Mouse (Mus musculus) liver, embryonic 12.5 days (tissue): ENCODE results near the gene Lrrc8d. TPM values are rescaled to one million over a fixed set of nuclear protein-coding genes. Genes with fewer than 3 reads are reported as not detected.
"Not testable (repeated sequence)": the region's sequence is repeated elsewhere in the genome, so short reads cannot be mapped to it uniquely, and the experiment has no call there.

ENCODE experiments used
- ATAC-seq: fragments of 200-750 bp; cut with Nextera tagmentation; 2 replicates; pipeline ENCODE4 v1.8.0; 2017; ENCODE audit warnings: moderate number of reproducible peaks, mild to moderate bottlenecking, moderate library complexity
- H3K27ac ChIP-seq: fragments of 300-500 bp; sonication (generic); 2 replicates; pipeline ENCODE4 v1.5.1; 2016; ENCODE audit warnings: mild to moderate bottlenecking
- H3K27me3 ChIP-seq: fragments of 300-500 bp; sonication (generic); replicated peaks from 2 replicates; pipeline ENCODE4 v1.6.1; 2016; ENCODE audit warnings: mild to moderate bottlenecking, moderate library complexity
- H3K36me3 ChIP-seq: fragments of 300-500 bp; sonication (generic); 2 replicates; pipeline ENCODE4 v1.6.1; 2016; ENCODE audit warnings: mild to moderate bottlenecking, moderate library complexity
- H3K4me1 ChIP-seq: fragments of 300-500 bp; sonication (generic); 2 replicates; pipeline ENCODE4 v1.6.1; 2016
- H3K4me2 ChIP-seq: fragments of 300-500 bp; sonication (generic); 2 replicates; pipeline ENCODE4 v1.6.1; 2016; ENCODE audit warnings: mild to moderate bottlenecking, moderate library complexity
- H3K4me3 ChIP-seq: fragments of 300-500 bp; sonication (generic); 2 replicates; pipeline ENCODE4 v1.5.1; 2016; ENCODE audit warnings: mild to moderate bottlenecking, moderate library complexity
- H3K9ac ChIP-seq: fragments of 300-500 bp; sonication (generic); 2 replicates; pipeline ENCODE4 v1.6.1; 2016; ENCODE audit warnings: mild to moderate bottlenecking, moderate library complexity
- H3K9me3 ChIP-seq: fragments of 300-500 bp; sonication (generic); replicated peaks from 2 replicates; pipeline ENCODE4 v1.6.1; 2016; ENCODE audit warnings: mild to moderate bottlenecking, moderate library complexity
- WGBS: fragments of 180-500 bp; shearing (Covaris S2); methylation state at CpG from one replicate; pipeline ENCODE4 v1.1.7; 2016; ENCODE audit not compliant: insufficient replicate concordance; 5-methylcytosine and 5-hydroxymethylcytosine counted together
- polyA plus RNA-seq: library from polyadenylated mRNA; unstranded; fragments of >200 nt; fragmentation: Nextera tagmentation; extraction: Ambion mirVana; gene quantifications from 2 replicates; pipeline ENCODE4 v1.2.1, GENCODE M21; 2016

The Lrrc8d gene
- polyA plus RNA-seq, 1 experiment from 2014 or later: 14.5 TPM

DNA sequence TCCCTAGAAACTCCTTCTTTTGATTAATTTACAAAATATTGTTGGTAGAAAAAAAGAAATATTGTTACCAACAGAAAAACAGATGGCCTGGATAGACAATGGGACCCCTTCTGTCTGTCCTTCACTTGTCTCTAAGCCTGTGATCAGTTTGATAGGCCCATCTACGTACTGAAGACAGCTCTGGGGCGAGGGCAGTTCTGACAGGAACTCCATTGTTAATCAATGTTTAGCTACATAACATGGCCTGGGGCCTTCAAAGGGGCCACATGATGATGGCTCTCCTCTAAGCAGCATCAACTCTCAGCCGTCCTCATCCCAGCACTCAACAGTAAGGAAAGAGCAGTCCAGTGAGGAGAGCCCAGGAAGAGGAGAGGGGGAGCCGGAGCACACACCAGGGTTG is 27.4 kb upstream of the Lrrc8d start:
- H3K4me3 ChIP-seq: no peak overlapping the region
- H3K4me2 ChIP-seq: no peak overlapping the region
- H3K4me1 ChIP-seq: no peaks in the 10 kb centered on the region
- H3K9me3 ChIP-seq: no peaks in the 10 kb centered on the region
- WGBS: 59% methylated on average over 4 of the region's 4 CpGs
- peaks cover 8% of the 10 kb centered on the region; the same call in 1 of the 2 replicates for H3K27me3 ChIP-seq
- no peaks in the 10 kb centered on the region for H3K36me3 ChIP-seq
- H3K9ac ChIP-seq: no peak overlapping the region
- H3K27ac ChIP-seq: no peak overlapping the region
- no peak for ATAC-seq

DNA sequence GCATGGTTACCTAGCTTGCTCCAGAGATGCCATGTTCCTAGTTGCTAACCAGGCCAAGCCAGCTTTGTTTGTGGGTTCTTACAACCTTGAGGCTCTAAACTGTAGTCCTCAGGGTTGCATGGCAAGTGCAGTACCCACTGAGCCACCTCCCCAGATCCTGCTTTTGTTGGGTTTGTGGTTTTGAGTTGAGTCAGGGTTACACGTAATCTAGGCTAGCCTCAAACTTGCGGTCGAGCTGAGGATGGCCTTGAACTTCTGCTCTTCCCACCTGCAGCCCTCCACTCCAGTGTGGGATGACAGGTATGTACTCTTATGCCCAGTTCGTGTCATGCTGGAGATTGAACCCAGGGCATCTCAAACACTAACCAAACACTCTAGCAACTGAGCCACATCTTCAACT is 24.3 kb upstream of the Lrrc8d start:
- no peak overlapping the region for H3K27ac ChIP-seq
- no peaks in the 10 kb centered on the region for H3K36me3 ChIP-seq
- no peak overlapping the region for H3K4me3 ChIP-seq
- H3K27me3 ChIP-seq: peaks cover 6% of the 10 kb centered on the region; the same call in 1 of the 2 replicates
- 44% methylated on average over 4 of the region's 4 CpGs for WGBS
- no peak for ATAC-seq
- H3K9me3 ChIP-seq: no peaks in the 10 kb centered on the region
- no peak overlapping the region for H3K9ac ChIP-seq
- H3K4me1 ChIP-seq: no peaks in the 10 kb centered on the region
- no peak overlapping the region for H3K4me2 ChIP-seq

- H3K4me3 ChIP-seq: no peak overlapping the region
- no peak overlapping the region for H3K4me2 ChIP-seq
- ATAC-seq: no peak
- H3K9me3 ChIP-seq: no peaks in the 10 kb centered on the region
- H3K36me3 ChIP-seq: no peaks in the 10 kb centered on the region
- H3K27ac ChIP-seq: no peak overlapping the region
- H3K4me1 ChIP-seq: no peaks in the 10 kb centered on the region
- H3K9ac ChIP-seq: no peak overlapping the region
- no peaks in the 10 kb centered on the region; the same call in 1 of the 2 replicates for H3K27me3 ChIP-seq
- 74% methylated on average over 2 of the region's 2 CpGs for WGBS
Observed at GRCm38 (mm10) chr5:105677071-105677470, 22.7 kb upstream of the Lrrc8d start.

DNA sequence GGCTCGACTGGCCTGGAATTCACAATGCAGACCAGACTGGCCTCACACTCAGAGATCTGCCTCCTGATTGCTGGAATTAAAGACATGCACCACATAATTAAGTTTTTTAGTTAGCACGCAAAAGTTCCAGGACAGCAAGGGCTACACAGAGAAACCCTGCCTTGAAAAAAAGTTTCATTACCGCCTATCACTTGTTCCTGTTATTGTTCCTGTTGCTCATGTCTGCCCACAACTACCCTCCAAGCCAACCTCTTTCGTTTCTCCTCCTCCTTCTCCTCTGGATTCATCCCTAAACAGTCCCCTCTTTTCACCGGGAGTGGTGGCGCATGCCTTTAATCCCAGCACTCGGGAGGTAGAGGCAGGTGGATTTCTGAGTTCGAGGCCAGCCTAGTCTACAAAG is 21.5 kb upstream of the Lrrc8d start:
- Histone ChIP-seq H3K4me3 (no peak overlapping the region), H3K27ac (no peak overlapping the region), H3K27me3 (no peaks in the 10 kb centered on the region), H3K4me1 (no peaks in the 10 kb centered on the region), H3K9me3 (no peaks in the 10 kb centered on the region), H3K36me3 (no peaks in the 10 kb centered on the region), H3K9ac (no peak overlapping the region), H3K4me2 (no peak overlapping the region)
- ATAC-seq: no peak
- WGBS: 73% methylated on average over 8 of the region's 8 CpGs

DNA sequence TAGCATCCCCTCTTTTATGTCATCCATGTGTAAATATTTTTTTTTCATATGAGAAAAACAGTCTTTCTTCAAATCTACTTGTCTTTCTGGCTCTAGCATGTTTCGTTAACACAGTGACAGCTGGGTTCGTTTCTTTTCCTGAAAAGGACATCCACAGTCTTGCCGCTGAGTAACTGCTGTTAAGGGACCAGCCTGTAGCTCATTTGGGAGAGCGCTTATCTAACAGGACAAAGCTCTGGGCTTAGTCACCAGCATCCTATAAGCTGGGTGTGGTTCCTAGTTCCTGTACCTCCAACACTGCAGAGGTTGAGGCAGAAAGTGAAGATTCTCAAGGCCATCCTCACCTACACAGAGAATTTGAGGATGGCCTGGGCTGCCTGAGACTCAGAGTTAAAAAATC is 20.5 kb upstream of the Lrrc8d start:
- WGBS: 28% methylated on average over 4 of the region's 4 CpGs
- Histone ChIP-seq H3K27ac (no peak overlapping the region), H3K9ac (no peak overlapping the region), H3K4me2 (no peak overlapping the region), H3K4me3 (no peak overlapping the region), H3K9me3 (no peaks in the 10 kb centered on the region), H3K27me3 (no peaks in the 10 kb centered on the region), H3K36me3 (no peaks in the 10 kb centered on the region), H3K4me1 (peaks cover 1% of the 10 kb centered on the region; the same call in 1 of the 2 replicates)
- ATAC-seq: no peak

- Histone ChIP-seq H3K36me3 (no peaks in the 10 kb centered on the region), H3K4me1 (peaks cover 8% of the 10 kb centered on the region), H3K4me3 (no peak overlapping the region), H3K27me3 (no peaks in the 10 kb centered on the region), H3K9me3 (no peaks in the 10 kb centered on the region), H3K9ac (no peak overlapping the region), H3K4me2 (no peak overlapping the region), H3K27ac (no peak overlapping the region)
- whole genome bisulfite sequencing: 71% methylated on average over 9 of the region's 9 CpGs
- ATAC-seq: no peak
Observed at GRCm38 (mm10) chr5:105679921-105680843, 19.6 kb upstream of the Lrrc8d start.

DNA sequence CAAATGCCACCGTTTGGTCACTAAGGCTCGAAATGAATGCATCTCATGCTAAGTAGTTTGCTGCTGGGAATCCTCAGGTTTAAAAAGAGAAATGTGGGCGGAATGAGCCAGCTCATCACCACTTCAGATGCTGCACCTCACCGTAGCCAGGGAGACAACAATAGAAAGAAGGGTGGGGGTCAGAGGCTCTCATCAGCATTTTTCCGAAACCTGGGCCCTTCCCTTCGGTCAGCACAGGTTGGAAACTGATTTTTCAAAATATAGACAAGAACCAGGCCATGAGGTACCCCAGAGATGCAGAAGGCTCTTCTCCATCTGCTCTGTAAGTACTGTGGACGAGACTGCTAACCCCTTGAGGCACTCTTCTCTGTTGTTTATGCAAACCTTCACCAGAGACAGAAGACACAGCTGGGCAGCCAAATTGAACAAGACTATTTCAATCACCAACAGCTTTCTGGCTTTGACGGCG is 17.6 kb upstream of the Lrrc8d start:
- H3K4me3 ChIP-seq: no peak overlapping the region
- no peaks in the 10 kb centered on the region for H3K36me3 ChIP-seq
- no peak overlapping the region for H3K4me2 ChIP-seq
- H3K27ac ChIP-seq: no peak overlapping the region
- H3K9me3 ChIP-seq: no peaks in the 10 kb centered on the region
- 67% methylated on average over 9 of the region's 9 CpGs for WGBS
- H3K4me1 ChIP-seq: peaks cover 12% of the 10 kb centered on the region
- no peaks in the 10 kb centered on the region for H3K27me3 ChIP-seq
- ATAC-seq: no peak
- H3K9ac ChIP-seq: no peak overlapping the region

GRCm38 (mm10) chr5:105683912-105684350 is 15.8 kb upstream of the Lrrc8d start:
- peak; percentile 59 for ATAC-seq
- Histone ChIP-seq H3K4me2 (no peak overlapping the region), H3K27me3 (no peaks in the 10 kb centered on the region), H3K27ac (no peak overlapping the region), H3K4me3 (no peak overlapping the region), H3K9ac (no peak overlapping the region), H3K36me3 (no peaks in the 10 kb centered on the region), H3K9me3 (no peaks in the 10 kb centered on the region), H3K4me1 (peaks cover 17% of the 10 kb centered on the region)
- 48% methylated on average over 4 of the region's 4 CpGs for WGBS

GRCm38 (mm10) chr5:105684861-105685600 is 14.7 kb upstream of the Lrrc8d start:
- Histone ChIP-seq H3K4me3 (no peak overlapping the region), H3K4me2 (no peak overlapping the region), H3K27me3 (no peaks in the 10 kb centered on the region), H3K27ac (no peak overlapping the region), H3K9ac (no peak overlapping the region), H3K36me3 (no peaks in the 10 kb centered on the region), H3K9me3 (no peaks in the 10 kb centered on the region), H3K4me1 (peaks cover 17% of the 10 kb centered on the region)
- 27% methylated on average over 14 of the region's 14 CpGs for WGBS
- no peak; the same call in 1 of the 2 replicates for ATAC-seq

- H3K4me1 ChIP-seq: peaks cover 19% of the 10 kb centered on the region
- not testable (repeated sequence) for H3K4me3 ChIP-seq, ATAC-seq, H3K9ac ChIP-seq, H3K36me3 ChIP-seq, H3K27ac ChIP-seq, H3K4me2 ChIP-seq, H3K27me3 ChIP-seq, H3K9me3 ChIP-seq
- WGBS: 58% methylated on average over 7 of the region's 7 CpGs
Observed at GRCm38 (mm10) chr5:105685780-105686305, 13.9 kb upstream of the Lrrc8d start.

DNA sequence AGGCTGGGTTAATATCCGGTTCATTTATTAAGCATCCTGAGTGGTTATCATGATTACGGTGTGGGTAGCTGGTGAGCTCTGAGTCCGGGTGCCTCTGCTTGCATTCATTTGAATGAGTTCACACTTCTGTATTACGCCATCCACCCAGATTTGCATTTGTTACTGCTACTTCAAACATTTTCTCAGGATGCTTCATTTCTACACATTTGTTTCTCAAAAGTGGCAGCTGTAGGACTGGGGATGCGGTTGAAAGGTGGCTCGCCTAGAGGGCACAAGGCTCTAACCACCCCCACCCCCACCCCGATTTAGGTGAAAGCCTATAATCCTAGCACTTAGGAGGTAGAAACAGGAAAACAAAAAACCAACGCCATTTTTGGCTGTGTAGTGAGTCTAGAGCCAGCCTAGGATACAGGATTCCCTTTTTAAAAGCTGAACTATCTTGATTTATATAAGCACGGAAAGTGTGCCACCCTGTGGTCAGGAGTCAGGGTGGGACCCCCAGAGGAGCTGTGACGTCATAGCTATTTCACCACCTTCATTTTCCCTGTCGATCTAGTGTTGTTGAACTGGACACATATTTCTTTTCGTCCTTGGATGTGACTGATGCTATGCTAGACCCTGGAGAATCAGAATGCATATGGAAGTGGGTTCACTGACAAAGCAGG is 13.3 kb upstream of the Lrrc8d start:
- Histone ChIP-seq H3K4me1 (peaks cover 25% of the 10 kb centered on the region), H3K4me2 (no peak overlapping the region), H3K27me3 (no peaks in the 10 kb centered on the region), H3K27ac (no peak overlapping the region), H3K36me3 (no peaks in the 10 kb centered on the region), H3K4me3 (no peak overlapping the region), H3K9ac (no peak overlapping the region), H3K9me3 (no peaks in the 10 kb centered on the region)
- WGBS: 48% methylated on average over 12 of the region's 12 CpGs
- ATAC-seq: no peak
